Mouse (Mus musculus) macrophage (primary cell): ENCODE measurements around the gene Nos3. TPM values are rescaled to one million over a fixed set of nuclear protein-coding genes. Genes with fewer than 3 reads are reported as not detected.

ENCODE experiments used
- H3K27ac ChIP-seq: fragments of 350-480 bp; formaldehyde crosslinking; 2 replicates; pipeline ENCODE4 v1.9.0; 2021
- H3K36me3 ChIP-seq: fragments of 350-480 bp; formaldehyde crosslinking; 2 replicates; pipeline ENCODE4 v1.9.0; 2021; ENCODE audit errors: inconsistent target
- H3K4me3 ChIP-seq: fragments of 350-480 bp; formaldehyde crosslinking; 2 replicates; pipeline ENCODE4 v1.9.0; 2021; ENCODE audit errors: inconsistent target
- H3K79me2 ChIP-seq: fragments of 350-480 bp; formaldehyde crosslinking; 2 replicates; pipeline ENCODE4 v1.9.0; 2021; ENCODE audit errors: inconsistent target
- WGBS: methylation state at CpG from one replicate; pipeline ENCODE4 v1.1.7; 2026; ENCODE audit warnings: inconsistent platforms; ENCODE audit not compliant: missing documents; 5-methylcytosine and 5-hydroxymethylcytosine counted together
- polyA plus RNA-seq: library from polyadenylated mRNA; stranded (reverse); fragments of 250-400 nt; gene quantifications from 3 replicates; pipeline ENCODE4 v1.2.4, GENCODE M21; 2018; ENCODE audit warnings: inconsistent platforms

Gene Nos3
- polyA plus RNA-seq, 1 experiment from 2014 or later, result not detected

- WGBS, result 48% methylated on average over 3 of the region's 3 CpGs
- Histone ChIP-seq H3K27ac (no peak overlapping the region), H3K36me3 (no peaks in the 10 kb centered on the region), H3K4me3 (no peak overlapping the region), H3K79me2 (no peaks in the 10 kb centered on the region)
These were observed 28.6 kb upstream of the Nos3 start for GRCm38 (mm10) chr5:24335888-24336511.

DNA sequence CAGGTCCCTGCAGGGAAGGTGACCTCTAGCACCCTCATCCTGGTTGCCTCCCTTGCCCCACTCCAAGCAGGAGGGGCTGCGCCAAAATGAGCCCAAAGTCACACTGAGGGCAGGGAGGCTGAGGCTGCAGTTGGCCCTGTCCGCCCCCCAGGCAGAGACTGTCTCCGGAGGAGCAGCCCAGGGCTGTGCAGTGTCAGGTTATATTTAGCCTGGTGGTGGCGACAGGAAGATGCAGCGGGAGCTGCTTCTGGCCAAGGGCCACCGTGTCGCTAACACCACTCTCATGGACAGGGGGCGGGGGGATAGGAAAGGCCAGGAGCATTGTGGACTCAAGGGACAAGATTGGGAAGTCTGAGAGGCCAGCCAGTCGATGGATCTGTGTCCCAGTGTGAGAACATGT, 27.2 kb upstream of the Nos3 start:
- H3K36me3 ChIP-seq, result no peaks in the 10 kb centered on the region
- no peak overlapping the region for H3K4me3 ChIP-seq
- no peak overlapping the region for H3K27ac ChIP-seq
- no peaks in the 10 kb centered on the region for H3K79me2 ChIP-seq
- 18% methylated on average over 9 of the region's 9 CpGs for WGBS

DNA sequence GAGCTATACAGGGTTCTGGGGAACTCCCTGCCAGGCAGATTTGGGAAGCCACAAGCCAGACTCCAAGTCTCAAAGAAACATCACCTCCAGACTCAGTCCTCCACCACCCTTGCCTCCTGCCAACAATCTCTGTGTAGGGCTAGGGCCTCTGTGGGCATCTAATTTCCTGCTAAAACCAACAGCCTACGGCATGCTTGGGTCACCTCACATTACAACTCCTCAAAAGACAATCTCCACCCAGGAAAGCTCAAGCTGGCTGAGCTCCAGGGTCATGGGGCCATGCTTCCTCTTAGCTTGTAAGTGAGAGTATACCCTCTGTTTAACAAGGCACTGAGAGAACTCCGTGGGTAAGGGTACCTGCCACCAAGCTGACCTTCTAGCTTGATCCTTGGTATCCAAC, 26.8 kb upstream of the Nos3 start:
- Histone ChIP-seq H3K79me2 (no peaks in the 10 kb centered on the region), H3K36me3 (no peaks in the 10 kb centered on the region), H3K27ac (no peak overlapping the region), H3K4me3 (no peak overlapping the region)
- 0% methylated on average over 2 of the region's 2 CpGs for WGBS

GRCm38 (mm10) chr5:24342205-24342963, 22.2 kb upstream of the Nos3 start:
- no peak overlapping the region for H3K27ac ChIP-seq
- no peak overlapping the region for H3K4me3 ChIP-seq
- no peaks in the 10 kb centered on the region for H3K36me3 ChIP-seq
- H3K79me2 ChIP-seq, result no peaks in the 10 kb centered on the region
- 93% methylated on average over 14 of the region's 14 CpGs for WGBS

GRCm38 (mm10) chr5:24342966-24343365, 21.6 kb upstream of the Nos3 start:
- no peak overlapping the region for H3K27ac ChIP-seq
- H3K79me2 ChIP-seq, result no peaks in the 10 kb centered on the region
- no peak overlapping the region for H3K4me3 ChIP-seq
- H3K36me3 ChIP-seq, result no peaks in the 10 kb centered on the region
- WGBS, result 89% methylated on average over 8 of the region's 8 CpGs

GRCm38 (mm10) chr5:24343379-24343778, 21.2 kb upstream of the Nos3 start:
- Histone ChIP-seq H3K27ac (no peak overlapping the region), H3K79me2 (no peaks in the 10 kb centered on the region), H3K36me3 (no peaks in the 10 kb centered on the region), H3K4me3 (no peak overlapping the region)

DNA sequence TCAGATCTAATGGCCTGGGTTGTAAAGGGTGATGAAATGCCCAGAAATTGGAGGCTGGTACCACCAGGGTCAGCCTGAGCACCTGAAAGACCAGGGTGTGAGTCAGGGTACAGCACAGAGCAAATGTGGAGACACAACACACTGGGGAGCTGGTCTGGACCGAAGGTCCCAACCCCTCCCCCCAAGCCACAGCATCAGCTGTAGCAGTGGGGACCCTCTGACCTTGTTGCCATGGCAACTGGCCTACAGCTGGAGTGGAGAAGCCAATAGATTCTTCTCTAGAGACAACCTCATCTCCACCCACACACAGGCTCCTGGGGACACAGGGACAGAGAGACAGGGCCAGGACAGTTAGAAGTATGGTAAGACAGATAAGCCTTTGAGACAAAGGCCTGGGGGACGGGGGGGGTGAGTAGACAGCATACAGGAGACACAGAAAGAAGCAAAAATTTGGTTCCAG, 20.6 kb upstream of the Nos3 start:
- WGBS, result 48% methylated on average over 2 of the region's 2 CpGs
- Histone ChIP-seq H3K4me3 (no peak overlapping the region), H3K79me2 (no peaks in the 10 kb centered on the region), H3K27ac (no peak overlapping the region), H3K36me3 (no peaks in the 10 kb centered on the region)

DNA sequence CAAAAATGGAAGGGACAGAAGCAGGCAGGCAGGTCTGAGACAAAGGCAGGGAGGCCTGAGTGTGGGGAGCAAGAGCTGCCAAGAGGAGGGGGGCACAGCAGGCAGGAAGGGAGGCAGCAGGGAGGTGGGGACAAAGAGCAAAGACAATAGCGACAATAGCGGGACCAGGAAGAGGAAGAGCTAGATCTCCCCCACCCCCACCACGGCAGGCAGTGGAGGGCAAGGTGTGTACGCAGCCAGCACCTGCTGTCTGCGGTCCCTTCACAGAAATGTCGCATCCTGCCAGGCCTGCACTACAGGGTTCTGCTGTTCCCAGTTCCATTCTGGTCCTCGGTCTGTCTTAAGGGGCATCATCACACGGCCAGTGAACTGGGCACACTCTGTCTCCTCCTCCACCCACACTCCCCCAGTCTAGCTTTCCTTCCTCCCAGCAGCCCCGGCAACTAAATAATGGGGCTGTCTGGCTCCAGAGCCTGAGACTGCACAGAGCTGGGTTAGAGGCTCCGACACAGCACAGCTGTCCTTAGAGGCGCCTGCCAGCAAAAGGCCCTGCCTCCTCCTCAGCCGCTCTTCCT, 20.0 kb upstream of the Nos3 start:
- 16% methylated on average over 11 of the region's 12 CpGs for WGBS
- H3K4me3 ChIP-seq, result no peak overlapping the region
- no peak overlapping the region for H3K27ac ChIP-seq
- H3K79me2 ChIP-seq, result no peaks in the 10 kb centered on the region
- no peaks in the 10 kb centered on the region for H3K36me3 ChIP-seq

DNA sequence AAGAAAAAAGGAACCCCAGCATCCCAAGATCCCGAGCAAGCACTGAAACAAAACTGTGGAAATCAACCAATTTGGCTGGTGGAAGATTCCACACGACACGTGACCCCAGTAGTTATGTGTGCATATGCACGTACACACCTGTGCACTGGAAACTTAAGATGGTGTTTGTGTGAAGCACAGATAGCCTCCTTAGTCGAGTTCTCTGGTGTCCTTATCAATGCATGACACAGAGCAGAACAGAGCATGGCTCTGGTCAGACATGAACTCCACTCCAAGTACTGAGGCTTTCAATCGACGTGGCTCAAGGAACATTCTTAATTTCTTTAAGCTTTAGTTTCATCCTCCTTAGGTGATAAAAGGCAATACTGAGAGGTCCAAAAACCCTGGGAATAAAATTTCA, 18.3 kb upstream of the Nos3 start:
- H3K79me2 ChIP-seq, result no peaks in the 10 kb centered on the region
- no peak overlapping the region for H3K4me3 ChIP-seq
- H3K36me3 ChIP-seq, result no peaks in the 10 kb centered on the region
- no peak overlapping the region for H3K27ac ChIP-seq
- 97% methylated on average over 7 of the region's 7 CpGs for WGBS

DNA sequence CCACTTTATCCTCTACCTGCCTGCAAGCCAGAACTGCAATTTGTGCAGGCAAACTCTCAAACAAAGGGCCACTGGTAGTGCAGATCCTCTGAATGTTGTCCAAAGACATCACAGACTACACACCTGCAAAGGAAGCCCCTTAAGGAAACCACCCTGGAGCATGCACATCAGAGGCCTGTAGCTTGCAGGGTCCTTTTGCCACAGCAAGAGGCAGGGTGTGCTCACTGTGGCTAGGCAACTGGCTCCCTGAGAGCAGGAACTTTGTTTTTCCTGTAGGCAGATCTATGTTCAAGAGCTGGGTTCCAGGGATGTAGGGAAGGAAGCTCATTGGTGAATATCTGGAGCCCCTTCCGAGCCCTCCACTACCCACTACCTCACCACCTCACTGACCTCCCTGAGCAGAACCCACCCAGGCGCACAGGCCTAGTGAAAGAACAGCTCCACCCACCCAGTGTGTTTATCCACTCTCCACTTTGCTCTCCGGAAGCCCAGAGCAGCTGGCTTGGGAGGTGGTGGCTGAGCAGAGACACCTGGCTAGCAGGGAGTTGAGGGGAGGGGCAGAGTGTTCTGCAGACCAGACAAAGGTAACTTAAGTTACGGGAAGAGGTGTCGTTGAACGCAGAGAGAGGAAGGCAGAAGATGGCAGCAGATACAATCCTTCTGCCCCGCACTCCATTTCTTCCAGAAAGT, 17.3 kb upstream of the Nos3 start:
- WGBS, result 88% methylated on average over 7 of the region's 7 CpGs
- Histone ChIP-seq H3K36me3 (no peaks in the 10 kb centered on the region), H3K79me2 (no peaks in the 10 kb centered on the region), H3K4me3 (no peak overlapping the region), H3K27ac (no peak overlapping the region)

GRCm38 (mm10) chr5:24348128-24348527, 16.5 kb upstream of the Nos3 start:
- no peaks in the 10 kb centered on the region for H3K36me3 ChIP-seq
- no peak overlapping the region for H3K4me3 ChIP-seq
- 1% methylated on average over 41 of the region's 41 CpGs for WGBS
- no peaks in the 10 kb centered on the region for H3K79me2 ChIP-seq
- no peak overlapping the region for H3K27ac ChIP-seq

GRCm38 (mm10) chr5:24348546-24348945, 16.1 kb upstream of the Nos3 start:
- Histone ChIP-seq H3K79me2 (no peaks in the 10 kb centered on the region), H3K36me3 (no peaks in the 10 kb centered on the region), H3K27ac (no peak overlapping the region), H3K4me3 (no peak overlapping the region)
- 2% methylated on average over 30 of the region's 30 CpGs for WGBS

DNA sequence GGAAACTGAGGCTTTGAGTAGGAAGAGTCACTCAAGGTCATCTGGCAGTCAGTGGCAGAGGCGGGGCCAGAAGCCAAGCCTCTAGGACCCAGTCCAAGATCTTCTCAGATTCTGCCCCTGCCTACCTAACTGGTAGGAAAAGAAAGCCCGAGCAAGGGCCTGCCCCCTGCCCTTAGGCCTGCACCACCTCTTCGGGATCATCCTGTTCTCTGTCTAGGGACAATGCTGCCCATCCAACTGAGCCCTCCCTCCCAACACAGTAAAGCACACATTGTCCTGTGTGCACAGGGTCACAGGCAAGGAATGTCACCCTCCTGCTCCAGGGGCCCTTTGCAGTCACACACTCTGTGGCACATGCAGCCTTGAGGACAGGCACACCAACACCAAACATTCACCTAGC, 14.5 kb upstream of the Nos3 start:
- Histone ChIP-seq H3K79me2 (no peaks in the 10 kb centered on the region), H3K4me3 (no peak overlapping the region), H3K36me3 (no peaks in the 10 kb centered on the region), H3K27ac (no peak overlapping the region)
- 83% methylated on average over 3 of the region's 3 CpGs for WGBS

- Histone ChIP-seq H3K4me3 (no peak overlapping the region), H3K36me3 (no peaks in the 10 kb centered on the region), H3K79me2 (no peaks in the 10 kb centered on the region), H3K27ac (no peak overlapping the region)
- WGBS, result 74% methylated on average over 11 of the region's 15 CpGs
These were observed 13.9 kb upstream of the Nos3 start for GRCm38 (mm10) chr5:24350531-24351250.
